Mouse (Mus musculus): ENCODE measurements at regions not wholly inside any gene's neighbourhood (a gene's known extent, or its start where the extent isn't known, plus 50 kb on each side); places are given as distances from the start of the nearest gene placed in this dataset.
A peak's percentile ranks its signal among the peaks of the same experiment; 100 is the strongest.
"Not testable (repeated sequence)": the region's sequence is repeated elsewhere in the genome, so short reads cannot be mapped to it uniquely, and the experiment has no call there.

DNA sequence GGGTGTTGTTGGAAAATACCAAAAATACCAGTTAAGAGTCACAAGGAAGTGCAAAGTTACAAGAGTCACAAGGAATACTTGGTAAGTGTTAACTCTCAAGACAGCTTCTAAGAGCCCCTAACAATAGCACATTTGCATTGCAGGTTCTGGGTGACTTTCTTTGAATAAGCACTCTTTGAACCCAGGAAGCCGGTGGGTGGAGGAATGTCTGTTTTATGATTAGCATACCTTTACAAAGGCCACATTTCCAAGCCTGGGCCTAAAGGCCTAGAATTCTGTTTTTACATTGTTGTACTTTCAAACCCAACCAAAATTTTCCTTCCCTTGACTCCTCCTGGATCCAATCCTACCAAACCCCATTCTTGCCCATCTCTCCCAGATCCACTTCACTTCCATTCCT lies 693.5 kb upstream of the Gria3 start:
- DNase-seq (ENCODE audit: low spot score): not testable (repeated sequence)

DNA sequence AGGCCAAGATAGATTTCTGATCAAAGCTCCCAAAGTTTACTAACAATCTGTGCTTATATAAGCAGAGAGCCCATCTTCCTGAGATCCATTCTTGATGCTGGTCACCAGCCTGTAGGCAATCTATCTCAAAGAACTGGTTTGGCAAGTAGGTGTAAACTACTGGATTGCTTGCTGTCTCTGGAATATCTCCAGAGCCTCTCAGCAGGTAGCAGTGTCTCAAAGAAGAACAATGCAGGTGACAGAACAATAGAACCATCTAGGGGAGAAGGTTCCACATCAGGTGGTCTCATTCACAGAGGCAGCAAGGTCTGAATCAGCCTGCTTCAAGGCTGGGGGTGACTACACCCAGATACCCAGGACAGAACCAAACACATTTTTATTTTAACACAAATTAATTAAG lies 692.0 kb upstream of the Gria3 start:
- no peak for DNase-seq (ENCODE audit: low spot score)

DNA sequence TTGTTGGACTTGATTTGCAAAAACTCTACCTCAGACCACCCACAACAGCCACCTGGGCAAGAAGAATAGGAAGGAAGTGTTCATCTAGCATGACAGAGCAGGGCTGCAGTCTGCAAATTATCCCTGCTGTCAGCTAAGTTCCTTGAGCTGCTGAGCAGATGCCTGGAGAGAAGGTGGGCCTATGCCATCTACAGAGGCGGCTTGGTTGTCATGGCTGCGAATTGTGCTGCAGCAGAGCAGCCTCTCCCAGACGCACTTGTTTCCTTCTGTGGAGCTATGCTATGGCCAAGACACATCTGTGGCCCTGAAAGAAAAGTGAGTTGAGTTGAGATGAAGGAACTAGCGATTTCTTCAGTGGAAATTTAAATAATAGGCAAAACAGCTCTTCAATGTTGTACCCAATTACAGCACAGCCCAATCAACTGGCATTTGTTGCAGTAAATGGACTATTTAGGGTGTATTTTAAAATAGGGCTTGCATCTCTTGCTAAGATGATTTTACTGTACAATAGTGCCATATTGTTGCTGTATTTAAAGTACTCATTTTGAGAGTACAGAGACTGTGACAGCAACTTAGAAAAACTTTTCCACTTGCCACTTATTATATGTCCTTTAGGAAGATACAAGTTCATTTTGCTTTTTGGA lies 659.8 kb upstream of the Gria3 start:
- DNase-seq (ENCODE audit: low spot score): peak; percentile 45

Data from left cerebral cortex, adult 11 months (tissue).